Mouse (Mus musculus) E14TG2a.4 (cell line): ENCODE results near the gene Dnase1l3.

ENCODE experiments used
- H3K27me3 ChIP-seq: 2 replicates; pipeline ENCODE4 v1.6.1; 2014; ENCODE audit warnings: low read length, control low read depth; ENCODE audit not compliant: insufficient read depth
- H3K36me3 ChIP-seq: 2 replicates; pipeline ENCODE4 v1.6.1; 2014; ENCODE audit warnings: low read length, control low read depth; ENCODE audit not compliant: insufficient read depth
- H3K4me1 ChIP-seq: replicated peaks from 2 replicates; pipeline ENCODE4 v1.6.1; 2014; ENCODE audit warnings: low read depth, low read length, control low read depth
- H3K4me3 ChIP-seq: replicated peaks from 2 replicates; pipeline ENCODE4 v1.5.1; 2014; ENCODE audit warnings: mild to moderate bottlenecking, low read length
- H3K9me3 ChIP-seq: 2 replicates; pipeline ENCODE4 v1.6.1; 2014; ENCODE audit warnings: low read length, control low read depth
- CTCF ChIP-seq: conservative IDR thresholded peaks from 2 replicates; pipeline ENCODE4 v1.5.1; 2014; ENCODE audit warnings: low read length
- NANOG ChIP-seq: IDR thresholded peaks from 2 replicates; pipeline ENCODE4 v1.6.1; 2014; ENCODE audit warnings: borderline replicate concordance, low read length, mixed read lengths
- POU5F1 ChIP-seq: IDR thresholded peaks from 2 replicates; pipeline ENCODE4 v1.6.1; 2014; ENCODE audit warnings: low read length, borderline replicate concordance

The Dnase1l3 gene

DNA sequence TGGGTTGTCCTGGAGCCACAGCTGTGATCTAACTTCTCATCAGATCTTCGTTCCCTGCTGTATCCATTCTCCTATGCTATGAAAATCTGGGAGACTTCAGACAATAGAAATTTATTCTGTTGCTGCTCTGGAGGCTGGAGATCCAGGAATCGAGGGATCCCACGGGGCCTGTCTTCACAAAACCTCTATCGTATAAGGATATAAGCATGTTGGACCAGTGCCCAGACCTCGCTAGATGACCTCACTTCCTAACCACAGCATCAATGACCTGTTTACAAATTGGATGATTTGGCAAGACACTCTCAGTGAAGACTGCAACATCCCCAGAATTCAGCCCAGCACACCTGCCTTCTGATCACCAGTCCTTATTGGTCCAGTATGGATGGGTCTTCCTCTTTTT, 32.7 kb downstream of the Dnase1l3 start:
- Histone ChIP-seq H3K9me3 (no peaks in the 10 kb centered on the region), H3K4me3 (no peak overlapping the region), H3K36me3 (peaks cover 36% of the 10 kb centered on the region), H3K27me3 (no peaks in the 10 kb centered on the region), H3K4me1 (peaks cover 76% of the 10 kb centered on the region)
- TF ChIP-seq NANOG (no peak), POU5F1 (no peak), CTCF (no peak)

DNA sequence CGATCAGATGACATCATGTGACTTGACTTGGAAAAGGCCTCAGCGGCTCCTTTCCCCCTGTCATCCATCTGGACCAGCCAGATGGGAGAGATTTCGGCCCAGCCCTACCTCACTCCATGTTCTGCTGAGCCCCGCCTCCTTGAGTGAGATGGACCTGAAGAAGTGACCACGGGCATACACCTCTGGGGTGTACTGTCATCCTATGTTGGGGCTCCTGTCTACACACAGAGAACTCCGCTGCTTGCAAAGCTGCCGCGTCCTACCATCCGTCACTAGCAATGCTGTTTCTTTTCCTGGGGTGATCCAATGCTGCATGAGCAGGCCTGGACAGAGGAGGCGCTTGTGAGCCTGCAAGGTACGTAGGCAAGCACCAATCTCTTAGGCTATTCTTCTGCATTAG, 33.8 kb downstream of the Dnase1l3 start:
- peaks cover 86% of the 10 kb centered on the region for H3K4me1 ChIP-seq
- H3K9me3 ChIP-seq: no peaks in the 10 kb centered on the region
- TF ChIP-seq CTCF (peak; percentile 46), POU5F1 (no peak)
- H3K27me3 ChIP-seq: no peaks in the 10 kb centered on the region
- peaks cover 36% of the 10 kb centered on the region for H3K36me3 ChIP-seq
- H3K4me3 ChIP-seq: 0 out of 2 replicates have a peak overlapping the region, but pooled peaks have one; percentile 13

- Histone ChIP-seq H3K36me3 (peaks cover 17% of the 10 kb centered on the region), H3K4me1 (peaks cover 94% of the 10 kb centered on the region), H3K4me3 (peak within 1 kb of the TSS; percentile 68), H3K27me3 (no peaks in the 10 kb centered on the region), H3K9me3 (no peaks in the 10 kb centered on the region)
- TF ChIP-seq CTCF (no peak), POU5F1 (no peak), NANOG (no peak)
Measured at GRCm38 (mm10) chr14:7957049-7957448, 37.3 kb downstream of the Dnase1l3 start, which contains the start of gene Gm45521. TSS of gene Gm45521 (plus strand) at chr14:7957288.

- TF ChIP-seq NANOG (no peak), CTCF (no peak), POU5F1 (no peak)
- no peaks in the 10 kb centered on the region for H3K9me3 ChIP-seq
- H3K27me3 ChIP-seq: no peaks in the 10 kb centered on the region
- H3K36me3 ChIP-seq: peaks cover 15% of the 10 kb centered on the region
- H3K4me1 ChIP-seq: peaks cover 94% of the 10 kb centered on the region
- no peak overlapping the region for H3K4me3 ChIP-seq
Measured at GRCm38 (mm10) chr14:7956427-7956826, 37.9 kb downstream of the Dnase1l3 start.

- Histone ChIP-seq H3K4me1 (peaks cover 89% of the 10 kb centered on the region), H3K27me3 (no peaks in the 10 kb centered on the region), H3K4me3 (0 out of 2 replicates have a peak overlapping the region, but pooled peaks have one; percentile 29), H3K9me3 (no peaks in the 10 kb centered on the region), H3K36me3 (peaks cover 29% of the 10 kb centered on the region)
- TF ChIP-seq CTCF (no peak), POU5F1 (no peak)
Measured at GRCm38 (mm10) chr14:7954071-7954471, 40.3 kb downstream of the Dnase1l3 start.

- no peaks in the 10 kb centered on the region for H3K27me3 ChIP-seq
- TF ChIP-seq NANOG: no peak
- TF ChIP-seq CTCF: no peak
- TF ChIP-seq POU5F1: no peak
- H3K36me3 ChIP-seq: peaks cover 39% of the 10 kb centered on the region
- peak overlapping the region; percentile 56 for H3K4me3 ChIP-seq
- peaks cover 82% of the 10 kb centered on the region for H3K4me1 ChIP-seq
- H3K9me3 ChIP-seq: no peaks in the 10 kb centered on the region
Measured at GRCm38 (mm10) chr14:7952610-7953254, 41.6 kb downstream of the Dnase1l3 start.

DNA sequence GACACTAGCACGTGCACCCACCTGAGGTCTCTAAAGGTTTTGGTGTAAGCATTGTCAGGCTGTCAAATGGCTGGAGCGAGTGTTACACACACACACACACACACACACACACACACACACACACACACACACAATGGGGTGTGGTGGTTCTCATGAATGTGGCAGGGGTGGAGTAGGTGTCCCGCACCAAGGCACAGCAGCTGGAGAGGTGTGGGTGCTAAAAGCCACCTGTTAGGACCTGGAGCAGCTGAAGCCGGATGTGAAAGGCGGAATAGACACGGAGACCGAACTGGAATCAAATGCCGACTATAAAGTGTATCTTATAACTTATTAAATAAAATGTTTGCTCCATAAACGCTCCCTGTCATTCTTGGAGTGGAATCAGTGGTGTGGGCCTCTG, 43.1 kb downstream of the Dnase1l3 start:
- Histone ChIP-seq H3K4me3 (no peak overlapping the region; the same call in 1 of the 2 replicates), H3K9me3 (no peaks in the 10 kb centered on the region), H3K36me3 (peaks cover 52% of the 10 kb centered on the region), H3K4me1 (peaks cover 67% of the 10 kb centered on the region), H3K27me3 (no peaks in the 10 kb centered on the region)
- TF ChIP-seq NANOG: no peak
- no peak for TF ChIP-seq CTCF
- TF ChIP-seq POU5F1: no peak

GRCm38 (mm10) chr14:7945261-7945660, 49.1 kb downstream of the Dnase1l3 start:
- TF ChIP-seq NANOG (no peak), CTCF (no peak), POU5F1 (no peak)
- peaks cover 66% of the 10 kb centered on the region for H3K4me1 ChIP-seq
- no peaks in the 10 kb centered on the region for H3K9me3 ChIP-seq
- no peak overlapping the region for H3K4me3 ChIP-seq
- peaks cover 80% of the 10 kb centered on the region for H3K36me3 ChIP-seq
- H3K27me3 ChIP-seq: no peaks in the 10 kb centered on the region

GRCm38 (mm10) chr14:7944349-7945039, 49.9 kb downstream of the Dnase1l3 start:
- Histone ChIP-seq H3K27me3 (no peaks in the 10 kb centered on the region), H3K36me3 (peaks cover 79% of the 10 kb centered on the region), H3K4me1 (peaks cover 69% of the 10 kb centered on the region), H3K4me3 (no peak overlapping the region), H3K9me3 (no peaks in the 10 kb centered on the region)
- TF ChIP-seq NANOG (no peak), CTCF (peak; percentile 36), POU5F1 (no peak)
